Mouse (Mus musculus) ES-Bruce4 (cell line): ENCODE results near the gene Mefv. TPM values are rescaled to one million over a fixed set of nuclear protein-coding genes. Genes with fewer than 3 reads are reported as not detected.

ENCODE experiments used
- H3K27ac ChIP-seq: 2 replicates; pipeline ENCODE4 v1.5.1; 2012; ENCODE audit warnings: low read length, inconsistent platforms; ENCODE audit not compliant: insufficient read depth
- H3K27me3 ChIP-seq: 2 replicates; pipeline ENCODE4 v1.6.1; 2012; ENCODE audit warnings: mild to moderate bottlenecking, low read length, inconsistent platforms; ENCODE audit not compliant: control insufficient read depth, poor library complexity, insufficient read depth, severe bottlenecking
- H3K36me3 ChIP-seq: 2 replicates; pipeline ENCODE4 v1.6.1; 2012; ENCODE audit warnings: inconsistent platforms, mild to moderate bottlenecking, low read length, moderate library complexity; ENCODE audit not compliant: control insufficient read depth, poor library complexity, insufficient read depth, severe bottlenecking
- H3K4me1 ChIP-seq: one replicate; pipeline ENCODE4 v1.8.1; 2011; ENCODE audit warnings: low read length; ENCODE audit not compliant: control insufficient read depth, insufficient read depth
- H3K4me3 ChIP-seq: 2 replicates; pipeline ENCODE4 v1.5.1; 2011; ENCODE audit warnings: low read depth, mild to moderate bottlenecking, low read length
- H3K9ac ChIP-seq: 2 replicates; pipeline ENCODE4 v1.6.1; 2012; ENCODE audit warnings: low read depth, mild to moderate bottlenecking, inconsistent platforms; ENCODE audit not compliant: poor library complexity, severe bottlenecking
- H3K9me3 ChIP-seq: replicated peaks from 2 replicates; pipeline ENCODE4 v1.6.1; 2012; ENCODE audit warnings: mild to moderate bottlenecking, low read length, inconsistent platforms; ENCODE audit not compliant: control insufficient read depth, poor library complexity, insufficient read depth, severe bottlenecking
- CTCF ChIP-seq: IDR thresholded peaks from one replicate; pipeline ENCODE4 v1.8.1; 2011; ENCODE audit warnings: low read depth, low read length
- EP300 ChIP-seq: IDR thresholded peaks from 2 replicates; pipeline ENCODE4 v1.6.1; 2011; ENCODE audit warnings: low read depth, low read length; ENCODE audit not compliant: insufficient read depth
- POLR2A ChIP-seq: IDR thresholded peaks from one replicate; pipeline ENCODE4 v1.8.1; 2011; ENCODE audit warnings: low read length; ENCODE audit not compliant: insufficient read depth
- polyA plus RNA-seq: library from polyadenylated mRNA; stranded (reverse); fragments of >200 nt; gene quantifications from 2 replicates; pipeline ENCODE4 v1.2.4, GENCODE M21; 2011; ENCODE audit warnings: low read depth; ENCODE audit not compliant: missing spikeins, insufficient read depth, insufficient read length

Mefv gene
- polyA plus RNA-seq, 1 experiment: not detected

GRCm38 (mm10) chr16:3733198-3733732 lies 15.4 kb upstream of the Mefv start:
- Histone ChIP-seq H3K4me3 (no peak overlapping the region), H3K9me3 (no peaks in the 10 kb centered on the region), H3K27me3 (no peaks in the 10 kb centered on the region), H3K9ac (no peak overlapping the region), H3K4me1 (no peaks in the 10 kb centered on the region), H3K27ac (no peak overlapping the region), H3K36me3 (no peaks in the 10 kb centered on the region)
- TF ChIP-seq POLR2A (no peak), CTCF (no peak), EP300 (no peak)

DNA sequence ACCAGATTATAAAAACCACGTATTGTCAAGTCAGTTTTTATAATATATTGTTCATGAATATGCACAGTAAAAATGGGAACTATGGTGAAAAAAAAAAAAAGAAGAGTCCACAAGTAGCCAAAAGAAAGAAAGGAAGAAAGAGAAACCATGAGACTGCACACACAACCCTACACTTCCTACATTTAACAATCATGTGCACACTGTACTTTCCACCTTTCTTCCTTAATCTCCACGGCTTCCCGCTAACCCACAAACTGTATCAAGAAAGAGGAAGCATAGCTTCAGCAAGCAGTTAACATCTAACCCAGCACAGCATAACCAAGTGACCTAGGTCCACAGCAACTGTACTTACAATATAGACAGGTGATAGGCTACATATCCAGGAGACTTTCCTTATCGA lies 14.7 kb upstream of the Mefv start:
- Histone ChIP-seq H3K36me3 (no peaks in the 10 kb centered on the region), H3K4me3 (no peak overlapping the region), H3K9ac (no peak overlapping the region), H3K4me1 (no peaks in the 10 kb centered on the region), H3K27me3 (no peaks in the 10 kb centered on the region), H3K9me3 (no peaks in the 10 kb centered on the region), H3K27ac (no peak overlapping the region)
- TF ChIP-seq POLR2A (no peak), CTCF (no peak), EP300 (no peak)

DNA sequence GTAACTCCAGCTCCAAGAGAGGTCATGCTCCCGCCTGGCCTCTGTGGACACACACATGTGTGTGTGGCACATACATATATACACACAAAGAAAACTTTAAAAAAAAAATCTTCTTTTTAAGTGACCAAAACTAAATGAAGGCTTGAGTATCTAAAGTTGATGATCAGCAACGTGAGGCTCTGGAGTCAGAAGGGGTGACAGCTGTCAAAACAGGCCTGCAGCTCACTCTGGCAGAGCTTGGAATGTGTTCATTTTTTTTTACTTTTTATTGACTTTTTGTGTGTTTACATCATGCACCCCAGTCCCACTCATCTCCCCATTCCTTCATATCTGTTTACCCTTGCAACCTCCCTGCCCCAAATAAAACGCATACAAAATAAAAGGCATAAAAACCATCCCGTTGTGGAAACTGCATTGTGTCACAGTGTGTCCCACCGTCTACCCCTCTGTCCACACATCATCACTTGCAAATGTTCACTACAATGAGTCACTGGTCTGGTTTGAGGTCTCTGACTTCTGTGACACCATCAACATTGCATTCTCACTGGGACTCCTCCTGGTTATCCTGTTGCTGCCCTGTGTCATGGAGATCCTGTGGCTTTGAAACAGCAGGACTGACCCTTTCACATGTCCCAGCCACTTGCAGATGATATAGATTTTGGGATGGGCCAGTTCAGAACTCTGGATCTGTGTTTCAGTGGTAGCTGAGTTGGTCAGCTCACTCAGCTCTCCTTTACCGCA lies 10.3 kb upstream of the Mefv start:
- TF ChIP-seq EP300 (no peak), CTCF (no peak), POLR2A (no peak)
- Histone ChIP-seq H3K27ac (no peak overlapping the region), H3K4me1 (no peaks in the 10 kb centered on the region), H3K9ac (no peak overlapping the region), H3K27me3 (no peaks in the 10 kb centered on the region), H3K36me3 (no peaks in the 10 kb centered on the region), H3K4me3 (no peak overlapping the region), H3K9me3 (no peaks in the 10 kb centered on the region)

GRCm38 (mm10) chr16:3723231-3723630 lies 5.3 kb upstream of the Mefv start:
- Histone ChIP-seq H3K4me1 (no peaks in the 10 kb centered on the region), H3K27me3 (no peaks in the 10 kb centered on the region), H3K36me3 (no peaks in the 10 kb centered on the region), H3K9ac (no peak overlapping the region), H3K9me3 (no peaks in the 10 kb centered on the region), H3K27ac (no peak overlapping the region), H3K4me3 (no peak overlapping the region)
- no peak for TF ChIP-seq POLR2A
- TF ChIP-seq EP300: no peak
- TF ChIP-seq CTCF: no peak

DNA sequence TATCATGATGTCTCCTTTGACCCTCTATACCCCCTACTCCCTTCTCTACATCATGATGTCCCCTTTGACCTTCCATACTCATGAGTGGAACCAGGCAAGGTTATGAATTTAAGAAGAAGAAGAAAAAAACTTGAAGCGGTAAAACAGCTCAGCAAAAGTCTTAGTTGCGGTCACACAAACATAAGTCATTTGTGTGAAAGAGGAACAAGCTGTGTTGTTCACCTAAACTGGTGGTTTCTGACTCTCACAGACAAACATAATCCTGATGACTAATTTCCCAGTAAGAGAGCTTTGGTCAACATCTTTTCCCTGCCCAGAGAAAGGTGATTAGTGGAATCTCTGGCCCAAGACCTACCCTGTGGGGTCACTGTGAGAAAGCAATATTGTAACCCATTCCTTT lies 3.2 kb downstream of the Mefv start:
- Histone ChIP-seq H3K27ac (no peak overlapping the region), H3K9ac (no peak overlapping the region), H3K36me3 (no peaks in the 10 kb centered on the region), H3K4me1 (no peaks in the 10 kb centered on the region), H3K9me3 (no peaks in the 10 kb centered on the region), H3K4me3 (no peak overlapping the region), H3K27me3 (no peaks in the 10 kb centered on the region)
- no peak for TF ChIP-seq POLR2A
- no peak for TF ChIP-seq CTCF

GRCm38 (mm10) chr16:3706680-3707079 lies 11.2 kb downstream of the Mefv start:
- H3K9ac ChIP-seq: no peak overlapping the region
- no peaks in the 10 kb centered on the region for H3K9me3 ChIP-seq
- no peak overlapping the region for H3K27ac ChIP-seq
- TF ChIP-seq POLR2A (no peak), EP300 (no peak), CTCF (no peak)
- H3K4me3 ChIP-seq: no peak overlapping the region
- H3K36me3 ChIP-seq: no peaks in the 10 kb centered on the region
- H3K4me1 ChIP-seq: no peaks in the 10 kb centered on the region
- H3K27me3 ChIP-seq: no peaks in the 10 kb centered on the region; the same call in 1 of the 2 replicates
